Mouse (Mus musculus) stomach, embryonic 16.5 days (tissue): Measurements from ENCODE around the gene Ctsz. TPM values are rescaled to one million over a fixed set of nuclear protein-coding genes. Genes with fewer than 3 reads are reported as not detected.

ENCODE experiments used
- ATAC-seq: fragments of 200-750 bp; cut with Nextera tagmentation; 2 replicates; pipeline ENCODE4 v1.8.0; 2017; ENCODE audit warnings: moderate number of reproducible peaks, moderate TSS enrichment; ENCODE audit not compliant: insufficient read depth, low FRiP score
- H3K27ac ChIP-seq: fragments of 300-500 bp; sonication (generic); 2 replicates; pipeline ENCODE4 v1.5.1; 2014; ENCODE audit warnings: low read length
- H3K27me3 ChIP-seq: fragments of 300-500 bp; sonication (generic); 2 replicates; pipeline ENCODE4 v1.6.1; 2014; ENCODE audit warnings: low read length, control low read depth, mixed read lengths; ENCODE audit not compliant: control insufficient read depth, insufficient read depth
- H3K36me3 ChIP-seq: fragments of 300-500 bp; sonication (generic); 2 replicates; pipeline ENCODE4 v1.6.1; 2014; ENCODE audit warnings: low read length; ENCODE audit not compliant: control insufficient read depth, insufficient read depth
- H3K4me1 ChIP-seq: fragments of 300-500 bp; sonication (generic); 2 replicates; pipeline ENCODE4 v1.6.1; 2014; ENCODE audit warnings: low read length, control low read depth, mixed read lengths; ENCODE audit not compliant: control insufficient read depth, insufficient read depth
- H3K4me2 ChIP-seq: fragments of 300-500 bp; sonication (generic); 2 replicates; pipeline ENCODE4 v1.6.1; 2014; ENCODE audit warnings: low read depth, low read length, mixed read lengths
- H3K4me3 ChIP-seq: fragments of 300-500 bp; sonication (generic); replicated peaks from 2 replicates; pipeline ENCODE4 v1.5.1; 2014; ENCODE audit warnings: mild to moderate bottlenecking, low read length
- H3K9ac ChIP-seq: fragments of 300-500 bp; sonication (generic); 2 replicates; pipeline ENCODE4 v1.6.1; 2014; ENCODE audit warnings: low read length
- H3K9me3 ChIP-seq: fragments of 300-500 bp; sonication (generic); replicated peaks from 2 replicates; pipeline ENCODE4 v1.6.1; 2016; ENCODE audit warnings: low read length, control low read depth; ENCODE audit not compliant: control insufficient read depth
- WGBS: fragments of 180-500 bp; shearing (Covaris S2); extraction: QIAGEN DNeasy Blood & Tissue Kit; methylation state at CpG from one replicate; pipeline ENCODE4 v1.1.7; 2014; 5-methylcytosine and 5-hydroxymethylcytosine counted together
- polyA plus RNA-seq: library from polyadenylated mRNA; unstranded; fragments of >200 nt; fragmentation: Nextera tagmentation; extraction: Ambion mirVana; gene quantifications from 2 replicates; pipeline ENCODE4 v1.2.1, GENCODE M21; 2015

Ctsz gene
- polyA plus RNA-seq, 1 experiment from 2014 or later: 195 TPM

DNA sequence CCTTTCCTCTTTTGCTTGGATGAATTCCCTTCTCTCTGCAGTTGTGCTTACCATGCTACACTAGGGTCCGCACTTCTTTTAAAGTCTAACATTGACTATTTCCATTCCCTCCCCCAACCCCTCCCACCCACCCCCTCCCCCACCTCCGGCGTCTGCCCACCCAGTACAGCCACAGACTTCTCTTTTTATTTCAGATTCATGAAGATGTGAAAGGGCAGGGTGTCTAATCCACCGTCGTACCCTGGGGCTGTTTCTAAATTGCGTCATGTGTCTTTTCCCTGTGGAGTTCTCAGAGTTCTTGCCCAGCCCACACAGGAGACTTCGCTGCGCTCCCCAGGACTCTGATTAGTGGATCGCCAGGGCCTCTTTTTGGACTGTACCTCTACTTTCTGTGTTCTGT lies 46.3 kb downstream of the Ctsz start:
- no peak for ATAC-seq
- Histone ChIP-seq H3K36me3 (no peaks in the 10 kb centered on the region), H3K27ac (no peak overlapping the region), H3K9me3 (no peaks in the 10 kb centered on the region), H3K4me3 (no peak overlapping the region), H3K4me2 (no peak overlapping the region), H3K9ac (no peak overlapping the region), H3K4me1 (no peaks in the 10 kb centered on the region), H3K27me3 (no peaks in the 10 kb centered on the region)
- 82% methylated on average over 9 of the region's 9 CpGs for WGBS

DNA sequence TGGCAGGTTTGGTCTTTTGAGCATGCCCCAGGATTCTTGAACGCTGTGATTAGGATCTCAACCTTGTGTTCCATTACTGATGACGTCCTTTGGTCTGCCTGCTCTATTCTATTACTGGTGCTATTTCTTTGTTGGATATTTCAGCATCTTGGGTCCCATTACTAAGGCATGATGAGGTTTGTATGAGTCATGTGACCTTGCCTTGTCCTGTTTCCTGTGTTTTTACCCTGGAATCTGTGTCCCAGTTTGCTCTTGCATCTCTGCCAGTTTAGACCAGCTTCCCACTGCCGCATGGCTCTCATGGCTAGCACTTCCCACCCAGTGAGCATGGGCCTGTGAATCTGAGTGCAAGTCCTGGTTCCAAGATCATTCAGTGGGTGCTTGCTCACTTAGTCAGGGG lies 46.9 kb downstream of the Ctsz start:
- ATAC-seq: no peak
- Histone ChIP-seq H3K4me1 (no peaks in the 10 kb centered on the region), H3K27me3 (no peaks in the 10 kb centered on the region), H3K36me3 (no peaks in the 10 kb centered on the region), H3K4me2 (no peak overlapping the region), H3K9me3 (no peaks in the 10 kb centered on the region), H3K27ac (no peak overlapping the region), H3K4me3 (no peak overlapping the region), H3K9ac (no peak overlapping the region)
- WGBS: 93% methylated on average over 3 of the region's 3 CpGs

DNA sequence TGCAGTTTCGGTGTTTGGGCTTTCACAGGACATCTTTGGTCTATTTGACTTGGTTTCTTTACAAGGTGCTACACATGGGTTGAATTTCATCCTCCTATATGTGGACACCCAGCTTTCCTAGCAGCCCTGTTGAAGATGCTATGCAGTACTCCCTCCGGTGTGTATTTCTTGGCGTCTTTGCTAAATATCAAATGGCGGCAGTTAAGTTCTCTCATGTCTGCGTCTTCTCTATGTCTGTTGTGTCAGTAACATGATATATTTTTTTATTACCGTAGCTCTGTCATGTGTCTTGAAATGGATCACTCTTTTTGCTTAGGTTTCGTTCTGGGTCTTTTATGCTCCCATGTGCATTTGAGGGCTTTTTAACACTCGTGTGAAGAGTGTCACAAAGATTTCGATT lies 57.8 kb downstream of the Ctsz start:
- no peak overlapping the region for H3K4me2 ChIP-seq
- H3K9me3 ChIP-seq: no peaks in the 10 kb centered on the region
- no peak overlapping the region for H3K4me3 ChIP-seq
- H3K27me3 ChIP-seq: no peaks in the 10 kb centered on the region
- H3K4me1 ChIP-seq: no peaks in the 10 kb centered on the region
- ATAC-seq: no peak
- 86% methylated on average over 9 of the region's 9 CpGs for WGBS
- no peak overlapping the region for H3K9ac ChIP-seq
- H3K27ac ChIP-seq: no peak overlapping the region
- H3K36me3 ChIP-seq: no peaks in the 10 kb centered on the region

Other genes starting within 250 kb of the Ctsz start
- gene Gnas, start 154.7 kb downstream of the Ctsz start, polyA plus RNA-seq: 581 and 721 TPM in 2 replicates
- 34.1 and 63.1 TPM in 2 replicates for gene Gm20721, start 92.3 kb downstream of the Ctsz start, polyA plus RNA-seq
- gene Nelfcd, start 23.2 kb downstream of the Ctsz start, polyA plus RNA-seq: 89.0 and 92.4 TPM in 2 replicates
- gene Tubb1, start 11.7 kb upstream of the Ctsz start, polyA plus RNA-seq: 1.2 and 1.4 TPM in 2 replicates
- 624 and 803 TPM in 2 replicates for gene Atp5e, start 25.1 kb upstream of the Ctsz start, polyA plus RNA-seq
- gene Prelid3b, start 34.0 kb upstream of the Ctsz start, polyA plus RNA-seq: 118 and 122 TPM in 2 replicates
- 0.06 TPM in 1 of 2 replicates, not detected in the other for gene Zfp831, start 204.5 kb upstream of the Ctsz start, polyA plus RNA-seq